Mouse (Mus musculus): ENCODE results near the gene Ilf3. TPM values are rescaled to one million over a fixed set of nuclear protein-coding genes. Genes with fewer than 3 reads are reported as not detected.

Ilf3 gene
- total and polyA plus RNA-seq, 3 experiments, result 22.6 to 29.0 (median 27.7) TPM

GRCm38 (mm10) chr9:21379195-21379594 lies 11.5 kb downstream of the Ilf3 start:
- whole genome bisulfite sequencing, result 74% methylated on average over 3 of the region's 3 CpGs
- Histone ChIP-seq H3K4me3 (no peak overlapping the region), H3K9ac (ENCODE audit: low read depth, low read length) (no peak overlapping the region), H3K27ac (no peak overlapping the region), H3K79me2 (replicated peaks; ENCODE audit: control insufficient read depth, insufficient read depth, low read length) (peaks cover 17% of the 10 kb centered on the region), H3K36me3 (ENCODE audit: control insufficient read depth, insufficient read depth, low read length) (no peaks in the 10 kb centered on the region), H3K4me1 (ENCODE audit: control insufficient read depth, insufficient read depth, low read length) (no peaks in the 10 kb centered on the region), H3K27me3 (ENCODE audit: control insufficient read depth, insufficient read depth, low read length) (no peaks in the 10 kb centered on the region)
- intact Hi-C loops (cut with DNase I), result no loop called here
- no peak for DNase-seq
- no peak for TF ChIP-seq POLR2A (IDR thresholded peaks at IDR 0.05; ENCODE audit: insufficient read depth, low read depth, low read length)
- no peak for TF ChIP-seq EP300 (IDR thresholded peaks at IDR 0.05; ENCODE audit: insufficient read depth, low read depth, low read length)
- no peak for TF ChIP-seq CTCF (IDR thresholded peaks at IDR 0.05)

GRCm38 (mm10) chr9:21380868-21381267 lies 13.2 kb downstream of the Ilf3 start:
- H3K27ac ChIP-seq, result no peak overlapping the region
- no peaks in the 10 kb centered on the region for H3K4me1 ChIP-seq (ENCODE audit: control insufficient read depth, insufficient read depth, low read length)
- no peaks in the 10 kb centered on the region for H3K36me3 ChIP-seq (ENCODE audit: control insufficient read depth, insufficient read depth, low read length)
- H3K27me3 ChIP-seq (ENCODE audit: control insufficient read depth, insufficient read depth, low read length), result no peaks in the 10 kb centered on the region
- peaks cover 16% of the 10 kb centered on the region for H3K79me2 ChIP-seq (replicated peaks; ENCODE audit: control insufficient read depth, insufficient read depth, low read length)
- H3K9ac ChIP-seq (ENCODE audit: low read depth, low read length), result no peak overlapping the region
- intact Hi-C loops (cut with DNase I), result no loop called here
- TF ChIP-seq EP300 (IDR thresholded peaks at IDR 0.05; ENCODE audit: insufficient read depth, low read depth, low read length) (no peak), CTCF (IDR thresholded peaks at IDR 0.05) (no peak), POLR2A (IDR thresholded peaks at IDR 0.05; ENCODE audit: insufficient read depth, low read depth, low read length) (no peak)
- no peak overlapping the region for H3K4me3 ChIP-seq
- no peak for DNase-seq

- Histone ChIP-seq H3K79me2 (replicated peaks; ENCODE audit: control insufficient read depth, insufficient read depth, low read length) (peaks cover 12% of the 10 kb centered on the region), H3K27me3 (ENCODE audit: control insufficient read depth, insufficient read depth, low read length) (no peaks in the 10 kb centered on the region), H3K27ac (no peak overlapping the region), H3K4me3 (no peak overlapping the region), H3K9ac (ENCODE audit: low read depth, low read length) (no peak overlapping the region), H3K4me1 (ENCODE audit: control insufficient read depth, insufficient read depth, low read length) (no peaks in the 10 kb centered on the region), H3K36me3 (ENCODE audit: control insufficient read depth, insufficient read depth, low read length) (peaks cover 5% of the 10 kb centered on the region; the same call in 1 of the 2 replicates)
- intact Hi-C loops (cut with DNase I), result no loop called here
- TF ChIP-seq EP300 (IDR thresholded peaks at IDR 0.05; ENCODE audit: insufficient read depth, low read depth, low read length) (no peak), POLR2A (IDR thresholded peaks at IDR 0.05; ENCODE audit: insufficient read depth, low read depth, low read length) (no peak), CTCF (IDR thresholded peaks at IDR 0.05) (no peak)
- DNase-seq, result no peak
Observed at GRCm38 (mm10) chr9:21383966-21384365, 16.3 kb downstream of the Ilf3 start.

GRCm38 (mm10) chr9:21392646-21393175 lies 25.0 kb downstream of the Ilf3 start:
- H3K36me3 ChIP-seq (ENCODE audit: control insufficient read depth, insufficient read depth, low read length), result no peaks in the 10 kb centered on the region; the same call in 1 of the 2 replicates
- WGBS, result 65% methylated on average over 10 of the region's 10 CpGs

GRCm38 (mm10) chr9:21395692-21396091 lies 28.0 kb downstream of the Ilf3 start:
- Histone ChIP-seq H3K36me3 (ENCODE audit: control insufficient read depth, insufficient read depth, low read length) (no peaks in the 10 kb centered on the region; the same call in 1 of the 2 replicates), H3K9ac (ENCODE audit: low read depth, low read length) (no peak overlapping the region), H3K27ac (no peak overlapping the region), H3K79me2 (replicated peaks; ENCODE audit: control insufficient read depth, insufficient read depth, low read length) (no peaks in the 10 kb centered on the region), H3K4me1 (ENCODE audit: control insufficient read depth, insufficient read depth, low read length) (peaks cover 1% of the 10 kb centered on the region; the same call in 1 of the 2 replicates), H3K4me3 (no peak overlapping the region), H3K27me3 (ENCODE audit: control insufficient read depth, insufficient read depth, low read length) (no peaks in the 10 kb centered on the region)
- no peak for DNase-seq
- WGBS, result 88% methylated on average over 3 of the region's 3 CpGs
- intact Hi-C loops (cut with DNase I), result no loop called here
- TF ChIP-seq CTCF (IDR thresholded peaks at IDR 0.05) (no peak), POLR2A (IDR thresholded peaks at IDR 0.05; ENCODE audit: insufficient read depth, low read depth, low read length) (no peak), EP300 (IDR thresholded peaks at IDR 0.05; ENCODE audit: insufficient read depth, low read depth, low read length) (no peak)

More at GRCm38 (mm10) chr9:21392646-21393175, 25.0 kb downstream of the Ilf3 start:
- intact Hi-C loops (cut with DNase I), result no loop called here
- H3K4me3 ChIP-seq, result no peak overlapping the region
- peak in 1 of 2 experiments; percentile 29 for DNase-seq
- TF ChIP-seq POLR2A (IDR thresholded peaks at IDR 0.05; ENCODE audit: insufficient read depth, low read depth, low read length) (no peak), CTCF (IDR thresholded peaks at IDR 0.05) (no peak), EP300 (IDR thresholded peaks at IDR 0.05; ENCODE audit: insufficient read depth, low read depth, low read length) (no peak)
- H3K9ac ChIP-seq (ENCODE audit: low read depth, low read length), result no peak overlapping the region
- no peak overlapping the region; the same call in 1 of the 2 replicates for H3K27ac ChIP-seq
- H3K27me3 ChIP-seq (ENCODE audit: control insufficient read depth, insufficient read depth, low read length), result no peaks in the 10 kb centered on the region
- H3K79me2 ChIP-seq (replicated peaks; ENCODE audit: control insufficient read depth, insufficient read depth, low read length), result no peaks in the 10 kb centered on the region
- peaks cover 1% of the 10 kb centered on the region; the same call in 1 of the 2 replicates for H3K4me1 ChIP-seq (ENCODE audit: control insufficient read depth, insufficient read depth, low read length)

GRCm38 (mm10) chr9:21397170-21397569 lies 29.5 kb downstream of the Ilf3 start:
- no peaks in the 10 kb centered on the region for H3K36me3 ChIP-seq (ENCODE audit: control insufficient read depth, insufficient read depth, low read length)
- H3K9ac ChIP-seq (ENCODE audit: low read depth, low read length), result no peak overlapping the region
- intact Hi-C loops (cut with DNase I), result no loop called here
- no peak overlapping the region for H3K4me3 ChIP-seq
- no peak overlapping the region for H3K27ac ChIP-seq
- TF ChIP-seq EP300 (IDR thresholded peaks at IDR 0.05; ENCODE audit: insufficient read depth, low read depth, low read length) (no peak), CTCF (IDR thresholded peaks at IDR 0.05) (no peak), POLR2A (IDR thresholded peaks at IDR 0.05; ENCODE audit: insufficient read depth, low read depth, low read length) (no peak)
- H3K4me1 ChIP-seq (ENCODE audit: control insufficient read depth, insufficient read depth, low read length), result peaks cover 1% of the 10 kb centered on the region; the same call in 1 of the 2 replicates
- DNase-seq, result no peak
- H3K27me3 ChIP-seq (ENCODE audit: control insufficient read depth, insufficient read depth, low read length), result no peaks in the 10 kb centered on the region
- 95% methylated on average over 3 of the region's 3 CpGs for WGBS
- H3K79me2 ChIP-seq (replicated peaks; ENCODE audit: control insufficient read depth, insufficient read depth, low read length), result no peaks in the 10 kb centered on the region

Measured in heart, adult 2 months (tissue).